Mouse (Mus musculus): Measurements from ENCODE around the gene Scn1b. TPM values are rescaled to one million over a fixed set of nuclear protein-coding genes. Genes with fewer than 3 reads are reported as not detected.
A peak's percentile ranks its signal among the peaks of the same experiment; 100 is the strongest.

Scn1b gene
- polyA plus RNA-seq, 1 experiment from 2014 or later = 9.4 TPM

DNA sequence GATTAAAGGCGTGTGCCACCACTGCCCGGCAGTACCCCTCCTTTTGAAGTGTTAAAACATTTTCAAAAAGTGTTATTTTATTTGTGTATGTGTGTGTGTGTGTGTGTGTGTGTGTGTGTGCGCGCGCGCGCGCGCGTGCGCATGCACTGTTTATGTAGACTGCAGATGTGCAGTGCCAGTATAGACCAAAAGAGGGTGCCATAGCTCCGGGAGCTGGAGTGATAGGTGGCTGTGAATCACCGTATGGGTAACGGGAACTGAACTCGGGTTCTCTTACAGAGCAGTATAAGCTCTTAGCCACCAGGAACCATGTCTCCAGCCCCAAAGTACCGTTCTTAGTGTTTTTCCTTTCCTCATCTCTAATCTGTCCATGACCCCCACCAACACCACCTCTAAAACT is 18.1 kb upstream of the Scn1b start:
- ATAC-seq (ENCODE audit: low read depth) (no peak), DNase-seq (ENCODE audit: low spot score) (no peak)
- H3K4me1 ChIP-seq (ENCODE audit: control insufficient read depth, insufficient read depth, low read length) = peaks cover 10% of the 10 kb centered on the region; the same call in 1 of the 2 replicates
- WGBS = 93% methylated on average over 16 of the region's 16 CpGs
- no peak overlapping the region for H3K4me3 ChIP-seq (ENCODE audit: low read depth, low read length)
- H3K27me3 ChIP-seq (replicated peaks; ENCODE audit: control insufficient read depth, insufficient read depth, low read length) = no peaks in the 10 kb centered on the region
- H3K27ac ChIP-seq (replicated peaks; ENCODE audit: low read depth, low read length) = no peak overlapping the region
- no peaks in the 10 kb centered on the region for H3K9me3 ChIP-seq (ENCODE audit: control insufficient read depth, low read length)
- peaks cover 54% of the 10 kb centered on the region for H3K36me3 ChIP-seq (ENCODE audit: control insufficient read depth, insufficient read depth, low read length)
- H3K4me2 ChIP-seq (ENCODE audit: low read depth, low read length) = no peak overlapping the region
- no peak overlapping the region for H3K9ac ChIP-seq (ENCODE audit: low read depth, low read length)

DNA sequence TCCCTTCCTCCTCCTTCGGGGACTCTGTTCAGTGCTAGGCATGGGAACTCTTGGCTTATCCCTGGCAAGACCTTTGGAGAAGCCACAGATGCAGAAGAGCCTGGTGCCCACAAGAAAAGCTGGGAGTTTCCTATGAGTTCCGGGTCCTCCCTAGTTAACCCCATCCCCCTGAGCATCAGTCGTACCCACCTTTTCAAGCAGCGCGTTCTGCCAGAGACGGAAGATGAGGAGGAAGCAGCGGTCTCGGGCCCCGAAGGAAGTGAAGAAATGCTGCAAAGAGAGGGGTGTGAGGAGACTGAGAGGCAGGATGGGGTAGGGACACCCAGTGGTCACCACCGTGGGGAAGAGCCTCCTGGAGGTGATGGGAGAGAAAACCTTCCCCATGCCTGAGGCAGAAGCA is 14.1 kb upstream of the Scn1b start:
- Histone ChIP-seq H3K36me3 (ENCODE audit: control insufficient read depth, insufficient read depth, low read length) (peaks cover 85% of the 10 kb centered on the region), H3K4me2 (ENCODE audit: low read depth, low read length) (no peak overlapping the region), H3K4me3 (ENCODE audit: low read depth, low read length) (no peak overlapping the region), H3K4me1 (ENCODE audit: control insufficient read depth, insufficient read depth, low read length) (no peaks in the 10 kb centered on the region), H3K9me3 (ENCODE audit: control insufficient read depth, low read length) (no peaks in the 10 kb centered on the region), H3K27ac (replicated peaks; ENCODE audit: low read depth, low read length) (no peak overlapping the region), H3K9ac (ENCODE audit: low read depth, low read length) (no peak overlapping the region), H3K27me3 (replicated peaks; ENCODE audit: control insufficient read depth, insufficient read depth, low read length) (no peaks in the 10 kb centered on the region)
- WGBS = 94% methylated on average over 10 of the region's 10 CpGs
- no peak for DNase-seq (ENCODE audit: low spot score)
- ATAC-seq (ENCODE audit: low read depth) = no peak

DNA sequence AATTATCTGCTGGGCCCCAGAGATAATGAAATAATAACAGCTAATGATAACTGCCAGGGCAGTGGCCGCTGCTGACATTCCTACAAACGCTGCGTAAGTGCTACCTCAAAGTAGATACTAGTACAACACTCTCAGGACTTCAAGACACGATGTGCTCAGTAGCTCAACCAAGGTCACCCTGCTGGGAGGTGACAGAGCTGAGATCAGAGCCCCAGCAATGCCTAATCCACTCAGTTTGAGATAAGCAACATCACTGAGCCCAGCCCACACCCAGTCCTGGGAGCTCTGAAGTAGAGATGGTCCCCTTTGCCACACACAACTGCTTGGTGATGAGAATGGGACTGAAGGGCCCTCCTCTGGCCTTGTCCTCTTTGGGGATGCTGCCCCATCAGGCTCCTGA is 13.5 kb upstream of the Scn1b start:
- 89% methylated on average over 4 of the region's 4 CpGs for WGBS
- Histone ChIP-seq H3K27me3 (replicated peaks; ENCODE audit: control insufficient read depth, insufficient read depth, low read length) (no peaks in the 10 kb centered on the region), H3K4me2 (ENCODE audit: low read depth, low read length) (no peak overlapping the region), H3K36me3 (ENCODE audit: control insufficient read depth, insufficient read depth, low read length) (peaks cover 85% of the 10 kb centered on the region), H3K9me3 (ENCODE audit: control insufficient read depth, low read length) (no peaks in the 10 kb centered on the region), H3K27ac (replicated peaks; ENCODE audit: low read depth, low read length) (no peak overlapping the region), H3K9ac (ENCODE audit: low read depth, low read length) (no peak overlapping the region), H3K4me3 (ENCODE audit: low read depth, low read length) (no peak overlapping the region), H3K4me1 (ENCODE audit: control insufficient read depth, insufficient read depth, low read length) (no peaks in the 10 kb centered on the region)
- no peak for DNase-seq (ENCODE audit: low spot score)
- ATAC-seq (ENCODE audit: low read depth) = no peak

DNA sequence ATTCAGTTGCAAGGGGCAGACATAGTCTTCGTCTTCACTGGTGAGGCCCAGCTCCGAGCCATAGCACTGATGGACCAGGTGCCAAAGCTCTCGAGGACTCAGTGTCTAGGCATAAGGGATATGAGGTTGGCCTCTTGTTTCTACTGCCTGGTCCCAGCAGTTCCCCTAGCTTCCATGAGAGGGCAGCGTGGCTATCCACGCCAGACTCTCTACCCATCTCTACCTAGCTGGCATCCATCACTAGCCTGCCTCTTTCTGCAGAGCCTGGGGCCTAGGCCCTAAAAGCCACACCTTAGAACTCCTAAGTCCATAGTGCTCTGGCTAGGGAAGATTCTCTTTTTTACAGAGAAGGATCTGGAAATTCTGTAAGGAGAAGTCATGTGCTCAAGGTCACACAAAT is 13.0 kb upstream of the Scn1b start:
- peaks cover 90% of the 10 kb centered on the region for H3K36me3 ChIP-seq (ENCODE audit: control insufficient read depth, insufficient read depth, low read length)
- H3K4me3 ChIP-seq (ENCODE audit: low read depth, low read length) = no peak overlapping the region
- H3K4me1 ChIP-seq (ENCODE audit: control insufficient read depth, insufficient read depth, low read length) = no peaks in the 10 kb centered on the region
- 60% methylated on average over 5 of the region's 5 CpGs for WGBS
- ATAC-seq (ENCODE audit: low read depth) (peak; percentile 39; the same call in 1 of the 2 replicates), DNase-seq (ENCODE audit: low spot score) (peak; percentile 32)
- no peak overlapping the region for H3K27ac ChIP-seq (replicated peaks; ENCODE audit: low read depth, low read length)
- no peak overlapping the region for H3K9ac ChIP-seq (ENCODE audit: low read depth, low read length)
- H3K4me2 ChIP-seq (ENCODE audit: low read depth, low read length) = no peak overlapping the region
- no peaks in the 10 kb centered on the region for H3K9me3 ChIP-seq (ENCODE audit: control insufficient read depth, low read length)
- no peaks in the 10 kb centered on the region for H3K27me3 ChIP-seq (replicated peaks; ENCODE audit: control insufficient read depth, insufficient read depth, low read length)

DNA sequence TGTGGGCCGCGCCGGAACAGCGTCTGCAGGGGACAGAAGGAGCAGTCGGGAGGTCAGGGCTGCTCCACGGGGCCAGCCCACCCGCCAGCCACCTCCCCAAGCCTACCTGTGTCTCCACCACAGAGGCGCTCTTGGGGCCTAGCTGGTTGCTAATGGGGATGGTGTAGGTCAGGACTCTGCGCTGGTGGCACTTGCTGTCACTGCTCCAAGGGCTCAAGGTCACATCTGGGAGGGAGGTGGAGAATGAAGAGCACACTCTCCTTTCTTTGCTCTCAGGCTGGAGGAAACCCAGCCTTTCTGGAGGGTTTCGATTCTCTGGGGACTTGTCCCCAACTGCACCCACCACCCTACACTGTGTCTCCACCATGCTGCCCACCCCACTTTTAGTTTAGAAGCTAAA is 8.9 kb upstream of the Scn1b start:
- H3K4me2 ChIP-seq (ENCODE audit: low read depth, low read length) = no peak overlapping the region
- no peaks in the 10 kb centered on the region for H3K27me3 ChIP-seq (replicated peaks; ENCODE audit: control insufficient read depth, insufficient read depth, low read length)
- H3K9ac ChIP-seq (ENCODE audit: low read depth, low read length) = no peak overlapping the region
- ATAC-seq (ENCODE audit: low read depth) (no peak), DNase-seq (ENCODE audit: low spot score) (no peak)
- H3K36me3 ChIP-seq (ENCODE audit: control insufficient read depth, insufficient read depth, low read length) = peaks cover 99% of the 10 kb centered on the region
- 91% methylated on average over 7 of the region's 10 CpGs for WGBS
- H3K9me3 ChIP-seq (ENCODE audit: control insufficient read depth, low read length) = no peaks in the 10 kb centered on the region
- H3K4me3 ChIP-seq (ENCODE audit: low read depth, low read length) = no peak overlapping the region
- no peak overlapping the region for H3K27ac ChIP-seq (replicated peaks; ENCODE audit: low read depth, low read length)
- H3K4me1 ChIP-seq (ENCODE audit: control insufficient read depth, insufficient read depth, low read length) = no peaks in the 10 kb centered on the region

DNA sequence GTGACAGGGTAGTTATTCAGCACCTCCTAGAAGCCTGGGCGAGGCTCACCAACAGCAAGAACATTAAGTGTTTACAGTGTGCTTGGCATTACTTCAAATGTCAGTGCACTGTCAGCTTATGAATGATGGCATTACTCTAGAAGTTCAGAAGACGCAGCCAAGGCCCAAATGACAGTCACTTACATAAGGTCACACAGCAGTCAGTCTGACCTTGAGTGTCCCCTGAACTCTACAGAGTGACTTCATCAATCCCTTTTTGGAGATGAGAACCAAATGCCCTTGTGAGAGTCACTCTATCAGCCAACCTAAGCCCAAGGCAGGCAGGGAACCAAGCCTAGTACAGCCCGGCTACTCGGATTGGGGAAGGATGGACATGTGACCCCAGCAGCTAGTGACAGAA is 5.1 kb upstream of the Scn1b start:
- no peaks in the 10 kb centered on the region for H3K27me3 ChIP-seq (replicated peaks; ENCODE audit: control insufficient read depth, insufficient read depth, low read length)
- no peak overlapping the region for H3K4me3 ChIP-seq (ENCODE audit: low read depth, low read length)
- H3K4me2 ChIP-seq (ENCODE audit: low read depth, low read length) = no peak overlapping the region
- ATAC-seq (ENCODE audit: low read depth) = no peak
- H3K27ac ChIP-seq (replicated peaks; ENCODE audit: low read depth, low read length) = no peak overlapping the region
- no peaks in the 10 kb centered on the region for H3K9me3 ChIP-seq (ENCODE audit: control insufficient read depth, low read length)
- no peaks in the 10 kb centered on the region for H3K4me1 ChIP-seq (ENCODE audit: control insufficient read depth, insufficient read depth, low read length)
- WGBS = 94% methylated on average over 4 of the region's 4 CpGs
- H3K36me3 ChIP-seq (ENCODE audit: control insufficient read depth, insufficient read depth, low read length) = peaks cover 87% of the 10 kb centered on the region
- H3K9ac ChIP-seq (ENCODE audit: low read depth, low read length) = no peak overlapping the region
- no peak for DNase-seq (ENCODE audit: low spot score)

DNA sequence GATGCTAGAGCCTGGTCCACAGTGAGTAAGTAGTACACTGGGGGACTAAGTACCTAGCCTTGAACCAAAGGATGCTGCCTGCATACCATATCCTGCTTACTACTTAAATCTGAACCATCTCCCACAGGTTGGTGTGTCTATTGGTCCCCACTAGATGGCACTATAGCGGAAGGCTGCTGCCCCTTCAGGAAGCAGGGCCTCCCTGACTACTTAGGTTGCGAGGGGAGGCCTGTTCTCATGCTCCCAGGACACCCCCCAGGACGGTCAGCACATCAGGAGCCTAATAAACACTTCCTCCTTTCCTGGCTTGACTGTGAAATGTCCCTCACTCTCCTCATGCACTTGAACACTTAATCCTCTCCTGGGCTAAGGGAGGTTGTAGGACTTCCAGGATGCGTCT is 4.0 kb upstream of the Scn1b start:
- no peaks in the 10 kb centered on the region for H3K9me3 ChIP-seq (ENCODE audit: control insufficient read depth, low read length)
- DNase-seq (ENCODE audit: low spot score) = peak; percentile 70
- no peak overlapping the region for H3K4me2 ChIP-seq (ENCODE audit: low read depth, low read length)
- peaks cover 77% of the 10 kb centered on the region for H3K36me3 ChIP-seq (ENCODE audit: control insufficient read depth, insufficient read depth, low read length)
- no peak overlapping the region for H3K27ac ChIP-seq (replicated peaks; ENCODE audit: low read depth, low read length)
- no peaks in the 10 kb centered on the region for H3K4me1 ChIP-seq (ENCODE audit: control insufficient read depth, insufficient read depth, low read length)
- no peaks in the 10 kb centered on the region for H3K27me3 ChIP-seq (replicated peaks; ENCODE audit: control insufficient read depth, insufficient read depth, low read length)
- no peak for ATAC-seq (ENCODE audit: low read depth)
- WGBS = 30% methylated on average over 4 of the region's 4 CpGs
- no peak overlapping the region for H3K9ac ChIP-seq (ENCODE audit: low read depth, low read length)
- H3K4me3 ChIP-seq (ENCODE audit: low read depth, low read length) = no peak overlapping the region

DNA sequence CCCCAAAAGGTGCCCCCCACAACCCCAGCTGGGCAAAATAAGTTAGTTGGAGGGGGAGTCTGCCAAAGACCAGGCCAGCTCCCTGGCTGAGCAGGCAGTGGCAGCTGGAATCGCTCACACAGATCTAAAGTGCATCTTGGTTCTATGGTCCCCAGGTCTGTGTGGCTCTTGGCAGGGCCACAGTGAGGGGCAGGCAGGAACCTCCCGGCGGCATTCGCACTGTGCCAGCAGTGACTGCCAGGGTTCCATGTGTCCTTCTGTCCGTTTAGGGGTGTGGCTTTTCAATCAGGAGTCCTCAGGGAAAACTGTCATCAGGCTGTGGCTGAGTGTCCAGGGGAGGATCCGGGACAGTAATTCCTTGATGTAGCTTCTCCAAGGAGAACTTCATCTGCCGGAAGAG is 3.4 kb upstream of the Scn1b start:
- Histone ChIP-seq H3K36me3 (ENCODE audit: control insufficient read depth, insufficient read depth, low read length) (peaks cover 70% of the 10 kb centered on the region), H3K9ac (ENCODE audit: low read depth, low read length) (no peak overlapping the region), H3K4me3 (ENCODE audit: low read depth, low read length) (no peak overlapping the region), H3K4me2 (ENCODE audit: low read depth, low read length) (no peak overlapping the region), H3K27ac (replicated peaks; ENCODE audit: low read depth, low read length) (no peak overlapping the region), H3K9me3 (ENCODE audit: control insufficient read depth, low read length) (no peaks in the 10 kb centered on the region), H3K4me1 (ENCODE audit: control insufficient read depth, insufficient read depth, low read length) (no peaks in the 10 kb centered on the region), H3K27me3 (replicated peaks; ENCODE audit: control insufficient read depth, insufficient read depth, low read length) (no peaks in the 10 kb centered on the region)
- DNase-seq (ENCODE audit: low spot score) (no peak), ATAC-seq (ENCODE audit: low read depth) (no peak)
- 94% methylated on average over 7 of the region's 7 CpGs for WGBS

DNA sequence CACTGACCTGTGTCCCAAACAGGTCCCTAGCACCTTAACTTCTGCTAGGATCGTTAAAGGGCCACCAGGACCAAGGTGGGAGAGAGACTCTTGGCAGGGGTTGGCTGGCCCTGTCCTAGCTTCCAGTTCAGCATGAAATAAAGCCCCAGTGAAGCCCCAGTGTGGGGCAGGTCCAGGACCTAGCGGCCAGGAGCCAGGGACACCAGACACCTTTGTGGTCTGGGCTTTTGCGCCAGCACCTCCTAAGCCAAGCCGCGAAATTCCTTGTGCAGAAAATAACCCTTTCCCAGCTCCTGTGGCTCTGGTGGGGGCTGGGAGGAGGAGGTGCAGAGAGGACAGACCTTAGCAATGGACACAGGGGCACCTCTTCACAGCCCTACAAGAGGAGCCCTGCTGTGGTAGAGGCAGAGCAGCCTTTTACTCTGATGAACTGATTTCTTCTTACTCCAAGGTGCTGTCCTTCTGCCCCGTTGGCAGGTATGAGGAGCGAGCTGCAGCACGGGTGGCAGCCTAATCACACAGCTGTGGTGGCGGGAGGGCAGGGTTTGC is 1.4 kb upstream of the Scn1b start:
- Histone ChIP-seq H3K36me3 (ENCODE audit: control insufficient read depth, insufficient read depth, low read length) (peaks cover 51% of the 10 kb centered on the region), H3K27ac (replicated peaks; ENCODE audit: low read depth, low read length) (no peak overlapping the region), H3K4me2 (ENCODE audit: low read depth, low read length) (no peak overlapping the region), H3K4me3 (ENCODE audit: low read depth, low read length) (no peak overlapping the region), H3K9me3 (ENCODE audit: control insufficient read depth, low read length) (no peaks in the 10 kb centered on the region), H3K27me3 (replicated peaks; ENCODE audit: control insufficient read depth, insufficient read depth, low read length) (no peaks in the 10 kb centered on the region), H3K9ac (ENCODE audit: low read depth, low read length) (no peak overlapping the region), H3K4me1 (ENCODE audit: control insufficient read depth, insufficient read depth, low read length) (no peaks in the 10 kb centered on the region)
- WGBS = 61% methylated on average over 9 of the region's 9 CpGs
- DNase-seq (ENCODE audit: low spot score) (no peak), ATAC-seq (ENCODE audit: low read depth) (no peak)

Data from embryonic facial prominence, embryonic 14.5 days (tissue).